Mouse (Mus musculus) myocyte (in vitro differentiated cells): Measurements from ENCODE around the gene Olfr692. TPM values are rescaled to one million over a fixed set of nuclear protein-coding genes. Genes with fewer than 3 reads are reported as not detected.
"Not testable (repeated sequence)": the region's sequence is repeated elsewhere in the genome, so short reads cannot be mapped to it uniquely, and the experiment has no call there.

Source experiments
- H3K27me3 ChIP-seq: one replicate; pipeline ENCODE4 v1.6.1; 2011; ENCODE audit not compliant: control insufficient read depth, insufficient read depth, insufficient read length
- H3K36me3 ChIP-seq: one replicate; pipeline ENCODE4 v1.6.1; 2011; ENCODE audit not compliant: control insufficient read depth, insufficient read depth
- H3K4me2 ChIP-seq: one replicate; pipeline ENCODE4 v1.6.1; 2011; ENCODE audit warnings: low read depth, control low read depth
- H3K4me3 ChIP-seq: one replicate; pipeline ENCODE4 v1.5.1; 2011; ENCODE audit warnings: mild to moderate bottlenecking, control low read depth, moderate library complexity
- H3K79me2 ChIP-seq: one replicate; pipeline ENCODE4 v1.6.1; 2011; ENCODE audit not compliant: control insufficient read depth, insufficient read depth
- H3ac ChIP-seq: one replicate; pipeline ENCODE4 v1.6.1; 2011; ENCODE audit not compliant: control insufficient read depth, insufficient read length
- CEBPB ChIP-seq: IDR thresholded peaks from 2 replicates; pipeline ENCODE4 v1.6.1; 2011; ENCODE audit warnings: mild to moderate bottlenecking, moderate library complexity; ENCODE audit not compliant: poor library complexity, insufficient read depth, severe bottlenecking
- E2F4 ChIP-seq: IDR thresholded peaks from one replicate; pipeline ENCODE4 v1.6.1; 2011; ENCODE audit warnings: mild to moderate bottlenecking, control low read depth, moderate library complexity; ENCODE audit not compliant: insufficient read depth
- MAX ChIP-seq: IDR thresholded peaks from one replicate; pipeline ENCODE4 v1.6.1; 2011; ENCODE audit warnings: low read depth, mild to moderate bottlenecking, control low read depth
- MYOD1 ChIP-seq, 3 experiments: IDR thresholded peaks; one replicate each; pipeline ENCODE4 v1.6.1; 2011; ENCODE audit warnings: control low read depth in 2 of 3, low read depth in 2 of 3, mild to moderate bottlenecking in 2 of 3, moderate library complexity in 1 of 3; ENCODE audit not compliant: insufficient read length in 2 of 3, control insufficient read depth in 1 of 3
- MYOG ChIP-seq, 3 experiments: IDR thresholded peaks; one replicate each; pipeline ENCODE4 v1.6.1; 2011; ENCODE audit warnings: control low read depth in 2 of 3, low read depth in 2 of 3, mild to moderate bottlenecking in 2 of 3; ENCODE audit not compliant: insufficient read length in 2 of 3, control insufficient read depth in 1 of 3, insufficient read depth in 1 of 3
- POLR2A ChIP-seq: IDR thresholded peaks from one replicate; pipeline ENCODE4 v1.6.1; 2011; ENCODE audit warnings: low read depth, mild to moderate bottlenecking, control low read depth, moderate library complexity; ENCODE audit not compliant: insufficient read length
- POLR2AphosphoS2 ChIP-seq: IDR thresholded peaks from one replicate; pipeline ENCODE4 v1.6.1; 2011; ENCODE audit warnings: low read depth, control low read depth; ENCODE audit not compliant: insufficient read length
- REST ChIP-seq: IDR thresholded peaks from one replicate; pipeline ENCODE4 v1.6.1; 2011; ENCODE audit warnings: mild to moderate bottlenecking, control low read depth, moderate library complexity; ENCODE audit not compliant: insufficient read depth, insufficient read length
- SRF ChIP-seq: IDR thresholded peaks from one replicate; pipeline ENCODE4 v1.6.1; 2011; ENCODE audit warnings: low read depth; ENCODE audit not compliant: control insufficient read depth, insufficient read length
- TCF12 ChIP-seq: IDR thresholded peaks from one replicate; pipeline ENCODE4 v1.6.1; 2011; ENCODE audit warnings: mild to moderate bottlenecking, control low read depth; ENCODE audit not compliant: poor library complexity, insufficient read depth, severe bottlenecking
- TCF3 ChIP-seq: IDR thresholded peaks from one replicate; pipeline ENCODE4 v1.6.1; 2011; ENCODE audit warnings: low read depth, control low read depth; ENCODE audit not compliant: insufficient read length
- USF1 ChIP-seq: IDR thresholded peaks from one replicate; pipeline ENCODE4 v1.6.1; 2011; ENCODE audit warnings: low read depth, mild to moderate bottlenecking, control low read depth, moderate library complexity
- polyA plus RNA-seq: library from polyadenylated mRNA; unstranded; fragments of >200 nt; fragmentation: generic; extraction: Trizol; gene quantifications from one replicate; pipeline ENCODE4 v1.2.1, GENCODE M21; 2012; ENCODE audit warnings: missing spikeins

The Olfr692 gene
- polyA plus RNA-seq, result not detected

DNA sequence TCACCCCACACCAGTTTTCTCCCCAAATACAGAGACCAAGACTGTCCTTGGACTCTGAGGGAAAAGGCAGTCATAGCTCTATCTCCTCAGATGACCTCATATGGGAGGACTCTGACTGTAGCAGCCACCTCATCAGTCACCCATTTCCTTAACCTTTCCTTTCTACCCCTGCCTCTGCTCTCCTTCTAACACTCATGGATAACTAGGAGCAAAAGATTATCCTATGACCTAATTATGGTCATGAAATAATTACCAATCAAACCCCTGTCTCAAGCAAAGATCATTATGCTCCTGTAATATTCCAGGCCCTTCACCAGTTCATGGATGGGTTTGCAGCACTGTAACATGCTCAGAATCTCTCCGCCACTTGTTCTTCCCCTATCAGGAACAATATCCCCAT is at the start of gene Olfr692:
Gene Olfr692, plus strand, starts transcription at position 301 of the 400 bp plus-strand sequence.
- no peak for TF ChIP-seq USF1
- no peak for TF ChIP-seq E2F4
- no peak for TF ChIP-seq MAX
- no peak for TF ChIP-seq POLR2AphosphoS2
- no peak for TF ChIP-seq MYOD1 (IDR thresholded peaks at IDR 0.05; ENCODE audit: control insufficient read depth in 1 of 3, insufficient read length in 2 of 3, low read depth in 2 of 3)
- no peak for TF ChIP-seq REST
- TF ChIP-seq MYOG (IDR thresholded peaks at IDR 0.05; ENCODE audit: control insufficient read depth in 1 of 3, insufficient read depth in 1 of 3, insufficient read length in 2 of 3, low read depth in 2 of 3), result no peak
- no peaks in the 10 kb centered on the region for H3K27me3 ChIP-seq
- peaks cover 3% of the 10 kb centered on the region for H3K36me3 ChIP-seq
- H3ac ChIP-seq, result no peak within 1 kb of the TSS
- H3K4me2 ChIP-seq, result no peak within 1 kb of the TSS
- H3K79me2 ChIP-seq, result no peaks in the 10 kb centered on the region
- no peak within 1 kb of the TSS for H3K4me3 ChIP-seq

DNA sequence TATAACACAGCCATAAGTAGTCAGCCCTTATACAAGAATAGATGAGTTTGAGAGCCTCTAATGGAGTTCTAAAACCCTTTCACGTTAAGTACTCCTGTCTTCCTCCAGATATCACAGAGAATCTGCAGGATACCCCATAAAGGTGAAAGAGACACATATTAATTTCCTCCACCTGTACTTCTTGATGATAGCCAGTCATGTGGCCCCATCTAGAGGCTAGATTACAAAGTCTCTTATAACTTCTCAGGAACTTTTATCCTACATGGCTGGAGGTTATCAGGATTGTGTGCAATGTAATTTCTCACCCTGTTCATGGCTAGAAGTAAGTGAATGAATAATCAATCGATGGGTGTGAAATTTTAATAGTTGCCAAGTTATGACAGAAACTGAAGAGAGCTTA is 42.7 kb upstream of the Olfr692 start:
- H3K79me2 ChIP-seq, result no peaks in the 10 kb centered on the region
- H3K36me3 ChIP-seq, result no peaks in the 10 kb centered on the region
- no peaks in the 10 kb centered on the region for H3K27me3 ChIP-seq
- no peak overlapping the region for H3ac ChIP-seq
- H3K4me2 ChIP-seq, result no peak overlapping the region
- H3K4me3 ChIP-seq, result no peak overlapping the region
- TF ChIP-seq CEBPB (no peak), MYOG (IDR thresholded peaks at IDR 0.05; ENCODE audit: control insufficient read depth in 1 of 3, insufficient read depth in 1 of 3, insufficient read length in 2 of 3, low read depth in 2 of 3) (no peak), E2F4 (no peak), REST (no peak), TCF3 (no peak)

DNA sequence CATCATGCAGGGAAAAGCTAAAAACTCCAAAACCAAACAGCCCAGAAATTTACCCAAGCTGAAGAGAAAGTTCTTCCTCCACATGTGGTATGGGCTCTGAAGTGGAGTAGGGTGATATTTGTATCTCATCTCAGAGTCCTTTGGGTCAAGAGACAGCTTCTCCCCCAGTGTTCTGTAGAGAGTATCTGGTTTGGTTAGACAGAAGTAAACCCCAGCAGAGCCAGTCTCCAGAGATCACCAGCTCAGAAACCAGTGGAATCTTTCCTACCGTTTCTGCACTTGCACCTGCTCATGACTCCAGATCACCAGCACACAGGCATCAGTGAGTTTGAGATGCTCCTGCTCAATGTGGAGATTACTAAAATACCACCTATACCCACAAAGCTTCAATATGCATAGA is 34.0 kb upstream of the Olfr692 start, which contains the start of gene Olfr690:
Gene Olfr690, minus strand, starts transcription at position 101 of the 400 bp plus-strand sequence.
- Histone ChIP-seq H3K36me3 (no peaks in the 10 kb centered on the region), H3K27me3 (no peaks in the 10 kb centered on the region), H3ac (no peak within 1 kb of the TSS), H3K79me2 (no peaks in the 10 kb centered on the region), H3K4me2 (no peak within 1 kb of the TSS), H3K4me3 (no peak within 1 kb of the TSS)
- TF ChIP-seq USF1, result no peak
- TF ChIP-seq TCF3, result no peak
- TF ChIP-seq REST, result no peak
- TF ChIP-seq SRF, result no peak
- TF ChIP-seq POLR2A, result no peak
- TF ChIP-seq POLR2AphosphoS2, result no peak
- no peak for TF ChIP-seq MYOG (IDR thresholded peaks at IDR 0.05; ENCODE audit: control insufficient read depth in 1 of 3, insufficient read depth in 1 of 3, insufficient read length in 2 of 3, low read depth in 2 of 3)

DNA sequence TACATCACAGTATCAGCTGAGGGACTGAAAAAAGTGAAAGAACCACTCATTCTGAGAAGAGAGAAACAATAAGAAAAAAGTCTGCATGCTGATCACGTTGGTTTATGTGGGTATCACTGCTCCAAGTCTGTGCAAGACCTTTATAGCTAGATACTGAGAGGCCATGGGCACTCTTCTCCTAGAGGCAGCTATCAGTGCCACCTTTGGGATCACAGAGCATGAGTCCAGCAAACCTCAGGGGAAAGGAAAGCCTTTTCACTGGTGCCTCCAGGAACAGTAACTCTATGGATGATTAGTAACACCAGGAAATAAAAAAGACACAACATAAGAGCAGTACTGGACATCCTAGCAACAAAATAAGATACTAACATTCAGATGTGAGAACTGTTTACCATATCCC is 25.9 kb upstream of the Olfr692 start, which contains the start of gene Olfr691:
Gene Olfr691, minus strand, starts transcription at position 101 of the 400 bp plus-strand sequence.
- Histone ChIP-seq H3K27me3 (no peaks in the 10 kb centered on the region), H3ac (no peak within 1 kb of the TSS), H3K4me3 (no peak within 1 kb of the TSS), H3K79me2 (no peaks in the 10 kb centered on the region), H3K36me3 (no peaks in the 10 kb centered on the region), H3K4me2 (no peak within 1 kb of the TSS)
- no peak for TF ChIP-seq REST
- no peak for TF ChIP-seq TCF12
- no peak for TF ChIP-seq CEBPB
- TF ChIP-seq POLR2A, result no peak
- no peak for TF ChIP-seq SRF
- TF ChIP-seq MAX, result no peak
- TF ChIP-seq MYOG (IDR thresholded peaks at IDR 0.05; ENCODE audit: control insufficient read depth in 1 of 3, insufficient read depth in 1 of 3, insufficient read length in 2 of 3, low read depth in 2 of 3), result no peak
- no peak for TF ChIP-seq USF1
- TF ChIP-seq MYOD1 (IDR thresholded peaks at IDR 0.05; ENCODE audit: control insufficient read depth in 1 of 3, insufficient read length in 2 of 3, low read depth in 2 of 3), result no peak
- no peak for TF ChIP-seq TCF3
- TF ChIP-seq E2F4, result no peak
- no peak for TF ChIP-seq POLR2AphosphoS2

DNA sequence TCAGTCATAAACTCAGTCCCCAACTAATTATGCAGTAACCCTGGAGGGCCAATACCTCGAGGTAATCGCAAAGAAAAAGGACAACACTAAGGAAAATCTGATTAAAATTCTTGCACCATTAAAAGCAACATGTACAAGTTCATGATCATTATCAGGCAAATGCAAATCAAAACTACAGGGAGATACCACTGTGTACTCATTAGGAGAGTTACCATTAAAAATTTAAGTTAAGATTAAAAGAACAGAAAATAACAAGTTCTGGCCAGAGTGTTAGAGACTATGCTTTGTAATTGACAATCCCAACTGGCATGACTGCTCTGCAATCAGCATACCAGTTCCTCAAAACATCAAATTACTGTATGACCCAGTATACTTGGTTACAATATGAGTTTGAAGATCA is 25.3 kb upstream of the Olfr692 start:
- no peak for TF ChIP-seq POLR2AphosphoS2
- TF ChIP-seq TCF3, result no peak
- no peak for TF ChIP-seq MYOD1 (IDR thresholded peaks at IDR 0.05; ENCODE audit: control insufficient read depth in 1 of 3, insufficient read length in 2 of 3, low read depth in 2 of 3)
- no peak for TF ChIP-seq SRF
- no peak for TF ChIP-seq USF1
- no peak for TF ChIP-seq E2F4
- TF ChIP-seq MYOG (IDR thresholded peaks at IDR 0.05; ENCODE audit: control insufficient read depth in 1 of 3, insufficient read depth in 1 of 3, insufficient read length in 2 of 3, low read depth in 2 of 3), result no peak
- no peak for TF ChIP-seq REST
- no peak for TF ChIP-seq POLR2A
- H3K79me2 ChIP-seq, result no peaks in the 10 kb centered on the region
- no peak overlapping the region for H3K4me3 ChIP-seq
- no peaks in the 10 kb centered on the region for H3K36me3 ChIP-seq
- H3K4me2 ChIP-seq, result no peak overlapping the region
- H3ac ChIP-seq, result no peak overlapping the region
- no peaks in the 10 kb centered on the region for H3K27me3 ChIP-seq

DNA sequence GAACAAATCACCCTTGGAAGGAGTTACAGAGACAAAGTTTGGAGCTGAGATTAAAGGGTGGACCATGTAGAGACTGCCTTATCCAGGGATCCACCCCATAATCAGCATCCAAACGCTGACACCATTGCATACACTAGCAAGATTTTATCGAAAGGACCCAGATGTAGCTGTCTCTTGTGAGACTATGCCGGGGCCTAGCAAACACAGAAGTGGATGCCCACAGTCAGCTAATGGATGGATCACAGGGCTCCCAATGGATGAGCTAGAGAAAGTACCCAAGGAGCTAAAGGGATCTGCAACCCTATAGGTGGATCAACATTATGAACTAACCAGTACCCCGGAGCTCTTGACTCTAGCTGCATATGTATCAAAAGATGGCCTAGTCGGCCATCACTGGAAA is 12.0 kb upstream of the Olfr692 start:
- not testable (repeated sequence) for H3K79me2 ChIP-seq, H3K27me3 ChIP-seq, H3K36me3 ChIP-seq, H3K4me2 ChIP-seq, H3K4me3 ChIP-seq, H3ac ChIP-seq

DNA sequence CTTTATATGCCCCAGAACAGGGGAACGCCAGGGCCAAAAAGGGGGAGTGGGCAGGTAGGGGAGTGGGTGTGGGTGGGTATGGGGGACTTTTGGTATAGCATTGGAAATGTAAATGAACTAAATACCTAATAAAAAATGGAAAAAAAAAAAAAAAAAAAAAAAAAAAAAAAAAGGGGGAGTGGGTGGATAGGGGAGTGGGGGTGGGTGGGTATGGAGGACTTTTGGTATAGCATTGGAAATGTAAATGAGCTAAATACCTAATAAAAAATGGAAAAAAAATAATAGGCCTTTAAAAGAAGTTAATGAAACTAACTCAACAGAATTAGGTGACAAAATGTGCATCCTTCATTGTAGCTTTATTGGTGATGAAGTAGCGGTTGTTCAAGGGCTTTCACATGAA is 11.5 kb upstream of the Olfr692 start:
- not testable (repeated sequence) for H3ac ChIP-seq, H3K27me3 ChIP-seq, H3K4me3 ChIP-seq, H3K36me3 ChIP-seq, H3K79me2 ChIP-seq, H3K4me2 ChIP-seq
